Mouse (Mus musculus): Measurements from ENCODE around the gene Hcls1. TPM values are rescaled to one million over a fixed set of nuclear protein-coding genes. Genes with fewer than 3 reads are reported as not detected.
A peak's percentile ranks its signal among the peaks of the same experiment; 100 is the strongest.

The Hcls1 gene
- total RNA-seq, 2 experiments from 2014 or later: 11.0 to 15.0 TPM

GRCm38 (mm10) chr16:36987399-36987798 is 52.6 kb downstream of the Hcls1 start:
- no peak for DNase-seq (ENCODE audit: low spot score in 2 of 2)

GRCm38 (mm10) chr16:36988066-36988465 is 53.3 kb downstream of the Hcls1 start:
- no peak for DNase-seq (ENCODE audit: low spot score in 2 of 2)

DNA sequence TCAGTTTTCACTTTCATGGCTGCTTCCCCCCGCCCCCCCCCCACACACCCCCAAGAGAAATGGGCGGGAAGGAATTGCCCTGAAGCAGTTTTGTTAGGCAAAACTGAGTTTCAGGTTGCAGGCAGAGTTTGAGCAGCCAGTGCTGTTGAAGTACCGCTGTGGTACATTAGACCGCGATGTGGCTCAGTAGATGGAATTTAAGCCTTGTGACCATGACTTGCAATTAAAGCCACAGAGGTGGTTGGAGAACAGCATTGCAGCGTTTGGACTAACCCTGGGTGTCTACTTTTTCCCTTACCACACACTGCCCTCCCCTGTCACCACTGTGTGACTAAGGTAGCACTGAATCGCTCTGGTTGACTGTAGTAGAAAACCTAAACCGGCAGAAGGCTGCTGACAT is 54.7 kb downstream of the Hcls1 start:
- DNase-seq (ENCODE audit: low spot score in 2 of 2): no peak

GRCm38 (mm10) chr16:36989999-36990625 is 55.3 kb downstream of the Hcls1 start, which contains the start of gene Fbxo40:
TSS of gene Fbxo40 (minus strand) at chr16:36990467.
- no peak for DNase-seq (ENCODE audit: low spot score in 2 of 2)

- DNase-seq (ENCODE audit: low spot score in 2 of 2): no peak
Measured at GRCm38 (mm10) chr16:36997650-36998049, 62.9 kb downstream of the Hcls1 start.

- no peak for DNase-seq (ENCODE audit: low spot score in 2 of 2)
Measured at GRCm38 (mm10) chr16:36999366-36999972, 64.7 kb downstream of the Hcls1 start.

- no peak for DNase-seq (ENCODE audit: low spot score in 2 of 2)
Measured at GRCm38 (mm10) chr16:37009262-37009661, 74.5 kb downstream of the Hcls1 start.

DNA sequence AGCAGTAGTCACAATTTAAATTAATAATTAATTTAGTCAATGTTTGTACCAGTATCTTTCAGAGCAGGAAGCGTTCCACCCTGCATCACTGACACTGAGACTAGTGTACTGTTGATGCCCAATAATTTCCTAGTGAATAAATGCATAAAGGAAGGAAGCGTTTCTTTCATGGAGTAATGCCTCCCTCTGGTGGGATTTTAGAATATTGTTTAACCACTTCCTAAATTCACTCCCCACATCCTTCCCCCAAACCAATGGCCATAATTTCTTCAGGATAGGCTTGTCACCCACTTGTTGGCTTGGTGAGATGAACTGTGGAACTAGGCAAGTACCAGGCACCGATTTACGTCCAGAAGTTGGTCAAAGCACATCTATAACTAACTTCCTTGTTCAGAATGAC is 75.6 kb downstream of the Hcls1 start:
- DNase-seq (ENCODE audit: low spot score in 2 of 2): peak in 1 of 2 experiments; percentile 9

GRCm38 (mm10) chr16:37011061-37011921 is 76.5 kb downstream of the Hcls1 start, which contains the start of gene Polq:
TSS of gene Polq (plus strand) at chr16:37011786.
- DNase-seq (ENCODE audit: low spot score in 2 of 2): peak; percentile 86

DNA sequence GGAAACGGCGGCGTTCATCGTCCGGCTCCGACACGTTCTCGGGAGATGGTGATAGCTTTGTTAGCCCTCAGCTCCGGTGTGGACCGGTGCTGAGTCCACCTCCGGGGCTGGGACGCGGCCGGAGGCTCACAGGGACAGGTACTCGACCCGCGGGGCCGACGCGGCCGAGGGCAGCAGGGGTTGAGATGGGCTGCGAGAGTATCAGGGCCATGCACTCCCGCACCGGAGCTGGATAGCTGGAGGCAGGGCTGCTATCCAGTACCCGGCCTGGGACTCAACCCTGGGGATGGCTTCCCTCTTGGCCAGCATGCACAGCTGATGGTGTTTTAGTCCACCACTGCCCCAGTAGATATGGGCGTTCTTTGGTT is 77.1 kb downstream of the Hcls1 start:
- DNase-seq (ENCODE audit: low spot score in 2 of 2): no peak

DNA sequence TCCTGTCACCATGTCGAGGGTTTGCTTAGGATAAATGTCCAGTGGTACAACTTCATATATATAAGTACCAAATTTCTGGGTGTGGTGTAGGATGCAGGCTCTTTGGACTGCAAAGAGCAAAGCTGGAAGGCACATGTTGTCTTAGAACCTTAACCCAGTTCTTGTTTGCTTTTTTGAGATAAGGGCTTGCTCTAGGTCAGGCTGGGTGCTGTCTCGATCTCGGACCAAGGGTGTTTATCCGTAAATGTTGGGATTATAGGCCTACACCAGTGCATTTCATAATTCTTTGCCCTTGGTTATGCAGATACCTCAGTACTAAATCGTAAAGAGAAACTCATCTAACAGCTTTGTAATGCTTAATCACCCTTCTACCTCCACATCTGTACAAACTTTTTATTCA is 77.6 kb downstream of the Hcls1 start:
- no peak for DNase-seq (ENCODE audit: low spot score in 2 of 2)

Other genes starting within 250 kb of the Hcls1 start
- gene Ildr1, start 241.0 kb upstream of the Hcls1 start, total RNA-seq (2021): not detected
- gene Slc15a2, start 150.0 kb upstream of the Hcls1 start, total RNA-seq (2021): 1 to 10 TPM; 4.0 to 6.2 TPM
- gene Iqcb1, start 106.6 kb upstream of the Hcls1 start, total RNA-seq (2021): 10 to 100 TPM; 16.2 to 20.3 TPM
- gene Eaf2, start 60.0 kb upstream of the Hcls1 start, total RNA-seq (2021): 1 to 10 TPM; 2.0 to 2.8 TPM
- gene Golgb1, start 59.8 kb upstream of the Hcls1 start, total RNA-seq (2021): 10 to 100 TPM; 59.5 to 80.9 TPM
- gene Fbxo40, start 55.5 kb downstream of the Hcls1 start, total RNA-seq (2021): under 1 TPM; 0.13 to 0.38 TPM
- under 1 TPM; 0.20 to 0.45 TPM for gene Polq, start 76.8 kb downstream of the Hcls1 start, total RNA-seq (2021)

Data from adrenal gland, adult 18-20 months (tissue).